Mouse (Mus musculus): ENCODE measurements at regions not wholly inside any gene's neighbourhood (a gene's known extent, or its start where the extent isn't known, plus 50 kb on each side); places are given as distances from the start of the nearest gene placed in this dataset.
A peak's percentile ranks its signal among the peaks of the same experiment; 100 is the strongest.

GRCm38 (mm10) chr11:114215256-114215655 lies 148.4 kb upstream of the Sdk2 start:
- DNase-seq (ENCODE audit: low spot score), result no peak

GRCm38 (mm10) chr11:114212136-114212535 lies 145.3 kb upstream of the Sdk2 start:
- no peak for DNase-seq (ENCODE audit: low spot score)

GRCm38 (mm10) chr11:114205192-114205591 lies 138.3 kb upstream of the Sdk2 start:
- DNase-seq (ENCODE audit: low spot score), result no peak

- no peak for DNase-seq (ENCODE audit: low spot score)
Measured at GRCm38 (mm10) chr11:114203416-114203815, 136.6 kb upstream of the Sdk2 start.

GRCm38 (mm10) chr11:114202486-114202885 lies 135.6 kb upstream of the Sdk2 start:
- no peak for DNase-seq (ENCODE audit: low spot score)

- no peak for DNase-seq (ENCODE audit: low spot score)
Measured at GRCm38 (mm10) chr11:114199081-114199586, 132.3 kb upstream of the Sdk2 start.

- peak; percentile 87 for DNase-seq (ENCODE audit: low spot score)
Measured at GRCm38 (mm10) chr11:114198317-114199032, 131.6 kb upstream of the Sdk2 start.

GRCm38 (mm10) chr11:114195291-114195690 lies 128.4 kb upstream of the Sdk2 start:
- no peak for DNase-seq (ENCODE audit: low spot score)

- DNase-seq (ENCODE audit: low spot score), result no peak
Measured at GRCm38 (mm10) chr11:114194055-114194706, 127.3 kb upstream of the Sdk2 start.

- no peak for DNase-seq (ENCODE audit: low spot score)
Measured at GRCm38 (mm10) chr11:114193018-114193417, 126.2 kb upstream of the Sdk2 start.

GRCm38 (mm10) chr11:114191661-114192060 lies 124.8 kb upstream of the Sdk2 start:
- DNase-seq (ENCODE audit: low spot score), result no peak

- DNase-seq (ENCODE audit: low spot score), result peak; percentile 50
Measured at GRCm38 (mm10) chr11:114184970-114185882, 118.4 kb upstream of the Sdk2 start.

GRCm38 (mm10) chr11:114184431-114184830 lies 117.6 kb upstream of the Sdk2 start:
- DNase-seq (ENCODE audit: low spot score), result no peak

GRCm38 (mm10) chr11:114183231-114183630 lies 116.4 kb upstream of the Sdk2 start:
- DNase-seq (ENCODE audit: low spot score), result no peak

- no peak for DNase-seq (ENCODE audit: low spot score)
Measured at GRCm38 (mm10) chr11:114178746-114179472, 112.1 kb upstream of the Sdk2 start.

GRCm38 (mm10) chr11:114177789-114178188 lies 110.9 kb upstream of the Sdk2 start:
- no peak for DNase-seq (ENCODE audit: low spot score)

GRCm38 (mm10) chr11:114177281-114177680 lies 110.4 kb upstream of the Sdk2 start:
- DNase-seq (ENCODE audit: low spot score), result no peak

GRCm38 (mm10) chr11:114176671-114177212 lies 109.9 kb upstream of the Sdk2 start:
- DNase-seq (ENCODE audit: low spot score), result peak; percentile 48

- no peak for DNase-seq (ENCODE audit: low spot score)
Measured at GRCm38 (mm10) chr11:114175437-114176131, 108.7 kb upstream of the Sdk2 start.

GRCm38 (mm10) chr11:114174871-114175270 lies 108.0 kb upstream of the Sdk2 start:
- no peak for DNase-seq (ENCODE audit: low spot score)

- DNase-seq (ENCODE audit: low spot score), result no peak
Measured at GRCm38 (mm10) chr11:114168231-114168661, 101.4 kb upstream of the Sdk2 start.

All from ovary, adult 18-20 months (tissue).